Mouse (Mus musculus) G1E (cell line): ENCODE results near the gene Klhl12. TPM values are rescaled to one million over a fixed set of nuclear protein-coding genes. Genes with fewer than 3 reads are reported as not detected.
"Not testable (repeated sequence)": the region's sequence is repeated elsewhere in the genome, so short reads cannot be mapped to it uniquely, and the experiment has no call there.

Source experiments
- ATAC-seq: 2 replicates; pipeline ENCODE4 v1.8.0; 2016; ENCODE audit warnings: mild to moderate bottlenecking; ENCODE audit not compliant: insufficient number of reproducible peaks, poor library complexity, low FRiP score, severe bottlenecking; ENCODE audit errors: extremely low read depth
- DNase-seq: peaks from one replicate; pipeline ENCODE4 v3.0.0; 2012; ENCODE audit warnings: low spot score
- H3K27me3 ChIP-seq: 2 replicates; pipeline ENCODE4 v1.6.1; 2012; ENCODE audit warnings: mild to moderate bottlenecking, low read length, inconsistent platforms; ENCODE audit not compliant: insufficient read depth
- H3K36me3 ChIP-seq: replicated peaks from 2 replicates; pipeline ENCODE3; 2012; ENCODE audit warnings: mild to moderate bottlenecking, inconsistent platforms
- H3K4me1 ChIP-seq: 2 replicates; pipeline ENCODE4 v1.6.1; 2012; ENCODE audit warnings: low read depth, low read length, inconsistent platforms, mixed read lengths; ENCODE audit not compliant: insufficient read depth
- H3K4me3 ChIP-seq: 2 replicates; pipeline ENCODE4 v1.5.1; 2012; ENCODE audit warnings: low read depth, mild to moderate bottlenecking, inconsistent platforms, low read length, moderate library complexity, mixed read lengths
- H3K9me3 ChIP-seq: replicated peaks from 2 replicates; pipeline ENCODE4 v1.6.1; 2012; ENCODE audit warnings: inconsistent platforms
- CTCF ChIP-seq: IDR thresholded peaks from 2 replicates; pipeline ENCODE4 v1.5.1; 2012; ENCODE audit warnings: low read depth, low read length, inconsistent platforms, mixed read lengths
- GATA1 ChIP-seq: IDR thresholded peaks from 2 replicates; pipeline ENCODE4 v1.6.1; 2012; ENCODE audit warnings: borderline replicate concordance, low read length, inconsistent platforms, mixed read lengths
- GATA2 ChIP-seq: IDR thresholded peaks from 2 replicates; pipeline ENCODE4 v1.6.1; 2012; ENCODE audit warnings: low read depth, low read length, inconsistent platforms, borderline replicate concordance
- POLR2AphosphoS5 ChIP-seq: IDR thresholded peaks from 2 replicates; pipeline ENCODE4 v1.6.1; 2012; ENCODE audit warnings: low read depth, low read length, inconsistent platforms; ENCODE audit not compliant: insufficient replicate concordance
- TAL1 ChIP-seq: conservative IDR thresholded peaks from 2 replicates; pipeline ENCODE4 v1.6.1; 2012; ENCODE audit warnings: low read depth, low read length, inconsistent platforms, mixed read lengths
- polyA plus RNA-seq: library from polyadenylated mRNA; stranded (reverse); fragments of >175 nt; gene quantifications from 2 replicates; pipeline ENCODE4 v1.2.3, GENCODE M21; 2012
- total RNA-seq, 2 experiments: library from RNA; stranded (forward) in 1 of 2; stranded (reverse) in 1 of 2; fragments of 200-1000 nt in 1 of 2; fragments of >200 nt in 1 of 2; fragmentation: Nextera tagmentation in 1 of 2; gene quantifications; 2 replicates each; pipeline ENCODE4 v1.2.3; 2014 to 2017

Klhl12 gene
- total and polyA plus RNA-seq, 3 experiments: 4.8 to 42.8 (median 39.0) TPM

GRCm38 (mm10) chr1:134426289-134426688 lies 29.0 kb upstream of the Klhl12 start:
- TF ChIP-seq POLR2AphosphoS5 (no peak), TAL1 (peak; percentile 99), GATA2 (peak; percentile 76; the same call in 1 of the 2 replicates)
- no peaks in the 10 kb centered on the region for H3K9me3 ChIP-seq
- no peaks in the 10 kb centered on the region for H3K27me3 ChIP-seq
- peaks cover 83% of the 10 kb centered on the region for H3K4me1 ChIP-seq
- DNase-seq (peak; percentile 94), ATAC-seq (peak; percentile 98)
- H3K4me3 ChIP-seq: peak overlapping the region; percentile 16; the same call in 1 of the 2 replicates
- H3K36me3 ChIP-seq: peaks cover 91% of the 10 kb centered on the region

GRCm38 (mm10) chr1:134433002-134433401 lies 22.3 kb upstream of the Klhl12 start:
- Histone ChIP-seq H3K36me3 (peaks cover 57% of the 10 kb centered on the region), H3K4me1 (peaks cover 56% of the 10 kb centered on the region), H3K9me3 (no peaks in the 10 kb centered on the region), H3K4me3 (no peak overlapping the region), H3K27me3 (no peaks in the 10 kb centered on the region)
- TF ChIP-seq GATA1 (no peak), CTCF (no peak), TAL1 (no peak), POLR2AphosphoS5 (no peak), GATA2 (no peak)
- ATAC-seq (no peak), DNase-seq (no peak)

- no peak overlapping the region for H3K4me3 ChIP-seq
- no peaks in the 10 kb centered on the region for H3K27me3 ChIP-seq
- DNase-seq: no peak
- TF ChIP-seq CTCF (no peak), GATA1 (no peak), TAL1 (no peak), POLR2AphosphoS5 (no peak), GATA2 (no peak)
- H3K36me3 ChIP-seq: peaks cover 56% of the 10 kb centered on the region
- H3K4me1 ChIP-seq: peaks cover 55% of the 10 kb centered on the region
- no peaks in the 10 kb centered on the region for H3K9me3 ChIP-seq
- no peak for ATAC-seq
Measured at GRCm38 (mm10) chr1:134433473-134433872, 21.9 kb upstream of the Klhl12 start.

GRCm38 (mm10) chr1:134435414-134435813 lies 19.9 kb upstream of the Klhl12 start:
- peaks cover 54% of the 10 kb centered on the region for H3K4me1 ChIP-seq
- DNase-seq (peak; percentile 49), ATAC-seq (peak; percentile 72)
- peaks cover 43% of the 10 kb centered on the region for H3K36me3 ChIP-seq
- H3K4me3 ChIP-seq: peak overlapping the region; percentile 54
- no peaks in the 10 kb centered on the region for H3K27me3 ChIP-seq
- peak; percentile 80 for TF ChIP-seq CTCF
- no peak for TF ChIP-seq GATA1
- no peak for TF ChIP-seq TAL1
- no peaks in the 10 kb centered on the region for H3K9me3 ChIP-seq

GRCm38 (mm10) chr1:134440437-134440836 lies 14.9 kb upstream of the Klhl12 start:
- TF ChIP-seq TAL1 (no peak), CTCF (no peak), GATA2 (no peak), GATA1 (no peak), POLR2AphosphoS5 (no peak)
- Histone ChIP-seq H3K9me3 (peaks cover 2% of the 10 kb centered on the region), H3K4me1 (peaks cover 33% of the 10 kb centered on the region), H3K36me3 (peaks cover 17% of the 10 kb centered on the region), H3K27me3 (no peaks in the 10 kb centered on the region), H3K4me3 (no peak overlapping the region)
- no peak for ATAC-seq
- no peak for DNase-seq

GRCm38 (mm10) chr1:134441737-134442136 lies 13.6 kb upstream of the Klhl12 start:
- DNase-seq, H3K9me3 ChIP-seq, ATAC-seq, H3K4me3 ChIP-seq, H3K27me3 ChIP-seq: not testable (repeated sequence)
- peaks cover 21% of the 10 kb centered on the region for H3K36me3 ChIP-seq
- H3K4me1 ChIP-seq: peaks cover 27% of the 10 kb centered on the region

GRCm38 (mm10) chr1:134442394-134442793 lies 12.9 kb upstream of the Klhl12 start:
- peaks cover 26% of the 10 kb centered on the region for H3K4me1 ChIP-seq
- H3K27me3 ChIP-seq: no peaks in the 10 kb centered on the region
- no peak for TF ChIP-seq POLR2AphosphoS5
- no peak overlapping the region for H3K4me3 ChIP-seq
- DNase-seq (no peak), ATAC-seq (no peak)
- peaks cover 2% of the 10 kb centered on the region for H3K9me3 ChIP-seq
- peaks cover 21% of the 10 kb centered on the region for H3K36me3 ChIP-seq

- Histone ChIP-seq H3K4me1 (peaks cover 28% of the 10 kb centered on the region), H3K36me3 (peaks cover 20% of the 10 kb centered on the region)
- ATAC-seq, H3K9me3 ChIP-seq, H3K4me3 ChIP-seq, DNase-seq, H3K27me3 ChIP-seq: not testable (repeated sequence)
Measured at GRCm38 (mm10) chr1:134443288-134443687, 12.0 kb upstream of the Klhl12 start.
